Mouse (Mus musculus) adrenal gland, postnatal 0 days (tissue): ENCODE results near the gene Rapgefl1. TPM values are rescaled to one million over a fixed set of nuclear protein-coding genes. Genes with fewer than 3 reads are reported as not detected.

Experiments
- polyA plus RNA-seq: library from polyadenylated mRNA; unstranded; fragments of >200 nt; fragmentation: Nextera tagmentation; extraction: Ambion mirVana; gene quantifications from 2 replicates; pipeline ENCODE4 v1.2.1, GENCODE M21; 2015

Rapgefl1 gene
- polyA plus RNA-seq: 0.41 and 0.91 TPM in 2 replicates

GRCm38 (mm10) chr11:98836651-98837141, at the start of gene Rapgefl1:
Gene Rapgefl1, plus strand, starts transcription at chr11:98836785.

GRCm38 (mm10) chr11:98795015-98795713, 41.4 kb upstream of the Rapgefl1 start, which contains the start of gene Msl1:
Gene Msl1, plus strand, starts transcription at chr11:98795516.

GRCm38 (mm10) chr11:98804605-98805004, 32.0 kb upstream of the Rapgefl1 start, which contains the start of gene Casc3:
Gene Casc3, plus strand, starts transcription at chr11:98804905.

GRCm38 (mm10) chr11:98863028-98863750, 26.6 kb downstream of the Rapgefl1 start, which contains the start of gene Wipf2:
Gene Wipf2, plus strand, starts transcription at chr11:98863638.

Other genes starting within 250 kb of the Rapgefl1 start
- 55.8 and 86.2 TPM in 2 replicates for gene Ormdl3, start 249.4 kb upstream of the Rapgefl1 start, polyA plus RNA-seq
- not detected in 2 replicates for gene Lrrc3c, start 238.5 kb upstream of the Rapgefl1 start, polyA plus RNA-seq
- 0.52 and 0.90 TPM in 2 replicates for gene Gm12355, start 211.1 kb upstream of the Rapgefl1 start, polyA plus RNA-seq
- gene Gsdma3, start 210.4 kb upstream of the Rapgefl1 start, polyA plus RNA-seq: not detected in 2 replicates
- 0.25 TPM in 1 of 2 replicates, not detected in the other for gene Gsdma2, start 190.0 kb upstream of the Rapgefl1 start, polyA plus RNA-seq
- 0.14 TPM in 1 of 2 replicates, not detected in the other for gene Gsdma, start 172.4 kb upstream of the Rapgefl1 start, polyA plus RNA-seq
- gene Psmd3, start 154.2 kb upstream of the Rapgefl1 start, polyA plus RNA-seq: 100 and 141 TPM in 2 replicates
- 0.22 TPM in 1 of 2 replicates, not detected in the other for gene Csf3, start 135.5 kb upstream of the Rapgefl1 start, polyA plus RNA-seq
- gene Med24, start 107.3 kb upstream of the Rapgefl1 start, polyA plus RNA-seq: 18.5 and 26.8 TPM in 2 replicates
- gene Thra, start 96.1 kb upstream of the Rapgefl1 start, polyA plus RNA-seq: 31.4 and 43.5 TPM in 2 replicates
- gene Nr1d1, start 61.5 kb upstream of the Rapgefl1 start, polyA plus RNA-seq: 27.2 and 64.4 TPM in 2 replicates
- 17.3 and 19.8 TPM in 2 replicates for gene Msl1, start 41.3 kb upstream of the Rapgefl1 start, polyA plus RNA-seq
- gene Casc3, start 31.9 kb upstream of the Rapgefl1 start, polyA plus RNA-seq: 21.9 and 22.8 TPM in 2 replicates
- 1.8 and 2.6 TPM in 2 replicates for gene Wipf2, start 26.9 kb downstream of the Rapgefl1 start, polyA plus RNA-seq
- 3.4 and 7.5 TPM in 2 replicates for gene Cdc6, start 71.0 kb downstream of the Rapgefl1 start, polyA plus RNA-seq
- gene Rara, start 91.0 kb downstream of the Rapgefl1 start, polyA plus RNA-seq: 22.0 and 23.3 TPM in 2 replicates
- gene Gjd3, start 146.2 kb downstream of the Rapgefl1 start, polyA plus RNA-seq: 0.65 and 1.4 TPM in 2 replicates
- gene Top2a, start 187.4 kb downstream of the Rapgefl1 start, polyA plus RNA-seq: 45.7 and 47.9 TPM in 2 replicates
- 292 and 320 TPM in 2 replicates for gene Igfbp4, start 204.5 kb downstream of the Rapgefl1 start, polyA plus RNA-seq